Mouse (Mus musculus): Measurements from ENCODE around the gene Pth1r. TPM values are rescaled to one million over a fixed set of nuclear protein-coding genes. Genes with fewer than 3 reads are reported as not detected.
A peak's percentile ranks its signal among the peaks of the same experiment; 100 is the strongest.

The Pth1r gene
- 0.34 TPM in 1 of 2 replicates, not detected in the other for polyA plus RNA-seq (2012; ENCODE audit: insufficient read depth, insufficient read length, missing spikeins)

- no peak within 1 kb of the TSS for H3K4me3 ChIP-seq (ENCODE audit: insufficient read depth, low read length)
- H3K27ac ChIP-seq (ENCODE audit: insufficient read depth, low read depth, low read length), result no peak within 1 kb of the TSS
- no peaks in the 10 kb centered on the region for H3K4me1 ChIP-seq (ENCODE audit: control insufficient read depth, insufficient read depth, low read length)
- no peak for TF ChIP-seq POLR2A (IDR thresholded peaks at IDR 0.05; ENCODE audit: borderline replicate concordance, low read depth, low read length)
- no peak for TF ChIP-seq CTCF (IDR thresholded peaks at IDR 0.05; ENCODE audit: low read depth, low read length)
Measured at GRCm38 (mm10) chr9:110746961-110747360, at the start of gene Pth1r. Gene Pth1r, minus strand, starts transcription at chr9:110747145.

- H3K4me1 ChIP-seq (ENCODE audit: control insufficient read depth, insufficient read depth, low read length), result no peaks in the 10 kb centered on the region
- no peak overlapping the region for H3K4me3 ChIP-seq (ENCODE audit: insufficient read depth, low read length)
- no peak overlapping the region for H3K27ac ChIP-seq (ENCODE audit: insufficient read depth, low read depth, low read length)
- TF ChIP-seq CTCF (IDR thresholded peaks at IDR 0.05; ENCODE audit: low read depth, low read length), result no peak
- no peak for TF ChIP-seq POLR2A (IDR thresholded peaks at IDR 0.05; ENCODE audit: borderline replicate concordance, low read depth, low read length)
Measured at GRCm38 (mm10) chr9:110790462-110790861, 43.5 kb upstream of the Pth1r start.

GRCm38 (mm10) chr9:110788169-110788568, 41.2 kb upstream of the Pth1r start:
- no peak for TF ChIP-seq POLR2A (IDR thresholded peaks at IDR 0.05; ENCODE audit: borderline replicate concordance, low read depth, low read length)
- TF ChIP-seq CTCF (IDR thresholded peaks at IDR 0.05; ENCODE audit: low read depth, low read length), result no peak
- Histone ChIP-seq H3K4me3 (ENCODE audit: insufficient read depth, low read length) (no peak overlapping the region), H3K4me1 (ENCODE audit: control insufficient read depth, insufficient read depth, low read length) (peaks cover 8% of the 10 kb centered on the region), H3K27ac (ENCODE audit: insufficient read depth, low read depth, low read length) (no peak overlapping the region)

- Histone ChIP-seq H3K4me3 (ENCODE audit: insufficient read depth, low read length) (no peak overlapping the region), H3K4me1 (ENCODE audit: control insufficient read depth, insufficient read depth, low read length) (peaks cover 16% of the 10 kb centered on the region), H3K27ac (ENCODE audit: insufficient read depth, low read depth, low read length) (no peak overlapping the region)
- TF ChIP-seq CTCF (IDR thresholded peaks at IDR 0.05; ENCODE audit: low read depth, low read length) (no peak), POLR2A (IDR thresholded peaks at IDR 0.05; ENCODE audit: borderline replicate concordance, low read depth, low read length) (no peak)
Measured at GRCm38 (mm10) chr9:110783611-110784010, 36.7 kb upstream of the Pth1r start.

GRCm38 (mm10) chr9:110781731-110782130, 34.8 kb upstream of the Pth1r start:
- TF ChIP-seq POLR2A (IDR thresholded peaks at IDR 0.05; ENCODE audit: borderline replicate concordance, low read depth, low read length), result no peak
- peaks cover 16% of the 10 kb centered on the region for H3K4me1 ChIP-seq (ENCODE audit: control insufficient read depth, insufficient read depth, low read length)
- H3K27ac ChIP-seq (ENCODE audit: insufficient read depth, low read depth, low read length), result 0 out of 2 replicates have a peak overlapping the region, but pooled peaks have one; percentile 8
- peak overlapping the region; percentile 58 for H3K4me3 ChIP-seq (ENCODE audit: insufficient read depth, low read length)

GRCm38 (mm10) chr9:110781256-110781721, 34.3 kb upstream of the Pth1r start:
- H3K27ac ChIP-seq (ENCODE audit: insufficient read depth, low read depth, low read length), result 0 out of 2 replicates have a peak overlapping the region, but pooled peaks have one; percentile 8
- peak overlapping the region; percentile 58 for H3K4me3 ChIP-seq (ENCODE audit: insufficient read depth, low read length)
- TF ChIP-seq CTCF (IDR thresholded peaks at IDR 0.05; ENCODE audit: low read depth, low read length) (peak; percentile 40; the same call in 1 of the 2 replicates), POLR2A (IDR thresholded peaks at IDR 0.05; ENCODE audit: borderline replicate concordance, low read depth, low read length) (no peak)
- peaks cover 16% of the 10 kb centered on the region for H3K4me1 ChIP-seq (ENCODE audit: control insufficient read depth, insufficient read depth, low read length)

- no peak overlapping the region for H3K4me3 ChIP-seq (ENCODE audit: insufficient read depth, low read length)
- no peak overlapping the region for H3K27ac ChIP-seq (ENCODE audit: insufficient read depth, low read depth, low read length)
- no peak for TF ChIP-seq POLR2A (IDR thresholded peaks at IDR 0.05; ENCODE audit: borderline replicate concordance, low read depth, low read length)
- TF ChIP-seq CTCF (IDR thresholded peaks at IDR 0.05; ENCODE audit: low read depth, low read length), result 0 out of 2 replicates have a peak, but pooled peaks have one; percentile 10
- H3K4me1 ChIP-seq (ENCODE audit: control insufficient read depth, insufficient read depth, low read length), result peaks cover 11% of the 10 kb centered on the region
Measured at GRCm38 (mm10) chr9:110779242-110779913, 32.4 kb upstream of the Pth1r start.

- Histone ChIP-seq H3K27ac (ENCODE audit: insufficient read depth, low read depth, low read length) (no peak overlapping the region), H3K4me3 (ENCODE audit: insufficient read depth, low read length) (no peak overlapping the region), H3K4me1 (ENCODE audit: control insufficient read depth, insufficient read depth, low read length) (peaks cover 9% of the 10 kb centered on the region)
- no peak for TF ChIP-seq POLR2A (IDR thresholded peaks at IDR 0.05; ENCODE audit: borderline replicate concordance, low read depth, low read length)
- TF ChIP-seq CTCF (IDR thresholded peaks at IDR 0.05; ENCODE audit: low read depth, low read length), result no peak
Measured at GRCm38 (mm10) chr9:110778559-110778958, 31.6 kb upstream of the Pth1r start.

- H3K27ac ChIP-seq (ENCODE audit: insufficient read depth, low read depth, low read length), result no peak overlapping the region
- H3K4me1 ChIP-seq (ENCODE audit: control insufficient read depth, insufficient read depth, low read length), result peaks cover 7% of the 10 kb centered on the region
- no peak overlapping the region for H3K4me3 ChIP-seq (ENCODE audit: insufficient read depth, low read length)
- TF ChIP-seq POLR2A (IDR thresholded peaks at IDR 0.05; ENCODE audit: borderline replicate concordance, low read depth, low read length) (no peak), CTCF (IDR thresholded peaks at IDR 0.05; ENCODE audit: low read depth, low read length) (no peak)
Measured at GRCm38 (mm10) chr9:110778100-110778499, 31.2 kb upstream of the Pth1r start.

- no peak overlapping the region for H3K4me3 ChIP-seq (ENCODE audit: insufficient read depth, low read length)
- TF ChIP-seq POLR2A (IDR thresholded peaks at IDR 0.05; ENCODE audit: borderline replicate concordance, low read depth, low read length) (no peak), CTCF (IDR thresholded peaks at IDR 0.05; ENCODE audit: low read depth, low read length) (no peak)
- no peaks in the 10 kb centered on the region for H3K4me1 ChIP-seq (ENCODE audit: control insufficient read depth, insufficient read depth, low read length)
- no peak overlapping the region for H3K27ac ChIP-seq (ENCODE audit: insufficient read depth, low read depth, low read length)
Measured at GRCm38 (mm10) chr9:110775269-110776022, 28.5 kb upstream of the Pth1r start.
